ENCODE assay signal across 8 mouse cellular contexts in the genomic region with DNA sequence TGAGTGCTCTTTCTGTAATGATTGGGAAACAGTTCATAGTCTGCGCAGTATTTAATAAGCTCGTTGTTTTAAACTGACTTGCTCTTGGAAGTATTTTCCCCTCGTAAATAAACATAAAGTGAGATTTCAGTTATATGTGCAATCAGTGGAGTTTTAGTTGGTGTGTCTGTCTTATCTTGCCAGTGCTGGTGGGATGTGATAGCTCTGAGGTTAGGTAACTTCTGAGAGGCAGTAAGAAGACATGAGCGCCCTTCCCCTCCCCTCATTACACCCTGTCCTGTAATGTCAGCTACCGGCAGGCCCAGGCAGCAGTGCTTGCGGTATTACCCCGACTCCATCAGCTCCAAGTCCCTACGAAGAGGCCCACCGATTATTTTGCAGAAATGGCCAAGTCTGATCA. TPM values are rescaled to one million over a fixed set of nuclear protein-coding genes. Genes with fewer than 3 reads are reported as not detected.
DNase-seq lines count a peak whose midpoint lies in the region; ATAC-seq and TF ChIP-seq lines count a peak whose summit lies in the region.

No protein-coding gene starts in this region.

- no peak for DNase-seq in hindbrain, embryonic 10.5 days (ENCODE audit: low spot score)
- DNase-seq in thymus, postnatal 0 days (ENCODE audit: low spot score) = no peak
- DNase-seq in yolk sac, embryonic 10.5 days (ENCODE audit: low spot score) = no peak
- no peak for DNase-seq in frontal cortex, postnatal 10 days (ENCODE audit: low spot score in 2 of 2)

- no peak for ATAC-seq in erythroblast, adult 5-6 weeks (replicated peaks; ENCODE audit: low FRiP score, poor library complexity, severe bottlenecking)
- ATAC-seq in liver, embryonic 15.5 days (ENCODE audit: insufficient read depth) = no peak

- H3K4me2 ChIP-seq in liver, embryonic 15.5 days = peak overlapping the region; percentile 92

- H3K9ac ChIP-seq in liver, embryonic 15.5 days = no peak overlapping the region

- 91% methylated on average over 9 of the region's 9 CpGs for WGBS in hindbrain, embryonic 10.5 days
- 27% methylated on average over 9 of the region's 9 CpGs for WGBS in liver, embryonic 15.5 days (ENCODE audit: insufficient replicate concordance)

- peaks cover 3% of the 10 kb centered on the region for H3K9me3 ChIP-seq in erythroblast, embryonic 14.5 days (ENCODE audit: control insufficient read depth, low read length)
- no peaks in the 10 kb centered on the region for H3K9me3 ChIP-seq in E14TG2a.4 (ENCODE audit: low read length)
- peaks cover 12% of the 10 kb centered on the region for H3K9me3 ChIP-seq in hindbrain, embryonic 10.5 days
- H3K9me3 ChIP-seq in liver, embryonic 15.5 days (replicated peaks) = no peaks in the 10 kb centered on the region

- H3K4me1 ChIP-seq in erythroblast, embryonic 14.5 days (ENCODE audit: control insufficient read depth) = peaks cover 24% of the 10 kb centered on the region
- H3K4me1 ChIP-seq in E14TG2a.4 (replicated peaks; ENCODE audit: low read depth, low read length) = peaks cover 44% of the 10 kb centered on the region
- H3K4me1 ChIP-seq in hindbrain, embryonic 10.5 days (replicated peaks) = peaks cover 12% of the 10 kb centered on the region
- peaks cover 20% of the 10 kb centered on the region for H3K4me1 ChIP-seq in liver, embryonic 15.5 days (replicated peaks)

- TF ChIP-seq CTCF in E14TG2a.4 (conservative IDR thresholded peaks at IDR 0.05; ENCODE audit: low read length) = no peak

- H3K27me3 ChIP-seq in erythroblast, embryonic 14.5 days (ENCODE audit: control insufficient read depth) = no peaks in the 10 kb centered on the region
- 0 out of 2 replicates have a peak, but pooled peaks cover under 1% of the 10 kb centered on the region for H3K27me3 ChIP-seq in E14TG2a.4 (ENCODE audit: insufficient read depth, low read length)
- H3K27me3 ChIP-seq in hindbrain, embryonic 10.5 days (ENCODE audit: insufficient read depth, poor library complexity, severe bottlenecking) = no peaks in the 10 kb centered on the region
- no peaks in the 10 kb centered on the region for H3K27me3 ChIP-seq in liver, embryonic 15.5 days

- H3K27ac ChIP-seq in hindbrain, embryonic 10.5 days = no peak overlapping the region
- no peak overlapping the region for H3K27ac ChIP-seq in liver, embryonic 15.5 days (replicated peaks)

- peak overlapping the region; percentile 94 for H3K4me3 ChIP-seq in erythroblast, embryonic 14.5 days (replicated peaks)
- peak overlapping the region; percentile 93 for H3K4me3 ChIP-seq in E14TG2a.4 (replicated peaks; ENCODE audit: low read length)
- H3K4me3 ChIP-seq in hindbrain, embryonic 10.5 days = peak overlapping the region; percentile 89
- H3K4me3 ChIP-seq in liver, embryonic 15.5 days (replicated peaks) = peak overlapping the region; percentile 82

- peaks cover 40% of the 10 kb centered on the region for H3K36me3 ChIP-seq in erythroblast, embryonic 14.5 days (ENCODE audit: control insufficient read depth)
- peaks cover 51% of the 10 kb centered on the region for H3K36me3 ChIP-seq in E14TG2a.4 (ENCODE audit: insufficient read depth, low read length)
- peaks cover 42% of the 10 kb centered on the region for H3K36me3 ChIP-seq in hindbrain, embryonic 10.5 days
- peaks cover 39% of the 10 kb centered on the region for H3K36me3 ChIP-seq in liver, embryonic 15.5 days (replicated peaks)

RNA-seq across cellular contexts. Expression of a gene that starts 1.2 kb away (rescaled TPM):
- 0.83 and 1.8 TPM in 2 replicates for polyA plus RNA-seq in erythroblast, embryonic 14.5 days (2012)
- 28.4 and 35.1 TPM in 2 replicates for total RNA-seq in erythroblast, adult 5-6 weeks (2015; ENCODE audit: low replicate concordance)
- total RNA-seq in erythroblast, adult 5-6 weeks (2017; ENCODE audit: low replicate concordance) = 12.6 and 20.6 TPM in 2 replicates
- 148 and 192 TPM in 2 replicates for polyA plus RNA-seq in hindbrain, embryonic 10.5 days (2016; fragmentation: Nextera tagmentation; extraction: Ambion mirVana)
- 50.8 and 62.9 TPM in 2 replicates for polyA plus RNA-seq in liver, embryonic 15.5 days (2015; fragmentation: Nextera tagmentation; extraction: Ambion mirVana)
- polyA plus RNA-seq in thymus, postnatal 0 days (2015; fragmentation: Nextera tagmentation; extraction: Ambion mirVana) = 209 and 229 TPM in 2 replicates

RNA-seq across cellular contexts. Expression of a gene that starts 1.2 kb away (rescaled TPM):
- polyA plus RNA-seq in erythroblast, embryonic 14.5 days (2012) = 0.17 and 0.32 TPM in 2 replicates
- total RNA-seq in erythroblast, adult 5-6 weeks (2015; ENCODE audit: low replicate concordance) = 0.63 TPM in 1 of 2 replicates, not detected in the other
- 0.51 and 0.84 TPM in 2 replicates for total RNA-seq in erythroblast, adult 5-6 weeks (2017; ENCODE audit: low replicate concordance)
- polyA plus RNA-seq in hindbrain, embryonic 10.5 days (2016; fragmentation: Nextera tagmentation; extraction: Ambion mirVana) = 0.71 and 1.3 TPM in 2 replicates
- 0.75 and 0.82 TPM in 2 replicates for polyA plus RNA-seq in liver, embryonic 15.5 days (2015; fragmentation: Nextera tagmentation; extraction: Ambion mirVana)
- 0.14 and 0.15 TPM in 2 replicates for polyA plus RNA-seq in thymus, postnatal 0 days (2015; fragmentation: Nextera tagmentation; extraction: Ambion mirVana)

RNA-seq across cellular contexts. Expression of a gene that starts 37.0 kb away (rescaled TPM):
- polyA plus RNA-seq in erythroblast, embryonic 14.5 days (2012) = not detected in 2 replicates
- total RNA-seq in erythroblast, adult 5-6 weeks (2015; ENCODE audit: low replicate concordance) = not detected in 2 replicates
- not detected in 2 replicates for total RNA-seq in erythroblast, adult 5-6 weeks (2017; ENCODE audit: low replicate concordance)
- not detected in 2 replicates for polyA plus RNA-seq in hindbrain, embryonic 10.5 days (2016; fragmentation: Nextera tagmentation; extraction: Ambion mirVana)
- not detected in 2 replicates for polyA plus RNA-seq in liver, embryonic 15.5 days (2015; fragmentation: Nextera tagmentation; extraction: Ambion mirVana)
- polyA plus RNA-seq in thymus, postnatal 0 days (2015; fragmentation: Nextera tagmentation; extraction: Ambion mirVana) = not detected in 2 replicates

Comparison
In these comparisons a context has a peak if more than half of its experiments do, and no peak if none do; other contexts are left out.
1. RNA of a gene that starts 1.2 kb away (polyA plus RNA-seq): 209 to 229 TPM in thymus, postnatal 0 days, 148 to 192 TPM in hindbrain, embryonic 10.5 days and 50.8 to 62.9 TPM in liver, embryonic 15.5 days; 0.83 to 1.8 TPM in erythroblast, embryonic 14.5 days; every median in the first group is over 10 times any median in the second.
2. Peak in every context shown above with its lines, with median percentiles within 50 percentile points of each other: H3K4me3 ChIP-seq.